Mouse (Mus musculus): Measurements from ENCODE around the gene Dio3. TPM values are rescaled to one million over a fixed set of nuclear protein-coding genes. Genes with fewer than 3 reads are reported as not detected.

The Dio3 gene
- polyA plus RNA-seq, 1 experiment from 2014 or later = 0.41 TPM

DNA sequence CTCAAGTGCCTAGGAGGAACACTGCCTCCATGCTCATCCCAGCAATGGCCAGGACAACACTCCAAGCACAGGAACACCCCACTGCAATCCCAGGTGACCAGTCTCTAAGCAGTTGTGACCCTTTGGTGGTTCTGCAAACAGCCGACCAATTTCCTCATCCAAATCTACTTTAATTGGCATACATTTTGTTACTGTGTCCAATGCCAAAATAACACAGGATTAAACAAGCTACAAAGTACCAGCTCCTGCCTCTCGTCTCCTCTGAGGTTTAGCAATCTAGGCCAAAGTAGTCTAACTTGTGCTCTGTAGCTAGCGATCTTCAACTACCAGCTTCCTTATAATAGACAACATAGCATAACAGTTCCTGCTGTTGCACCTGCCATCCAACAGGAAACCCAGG lies 10.6 kb upstream of the Dio3 start:
- no peaks in the 10 kb centered on the region for H3K36me3 ChIP-seq
- peaks cover 4% of the 10 kb centered on the region; the same call in 1 of the 2 replicates for H3K27me3 ChIP-seq (replicated peaks)
- no peaks in the 10 kb centered on the region for H3K4me1 ChIP-seq
- H3K27ac ChIP-seq = no peak overlapping the region
- no peaks in the 10 kb centered on the region for H3K9me3 ChIP-seq (replicated peaks)
- no peak for ATAC-seq
- 58% methylated on average over 3 of the region's 3 CpGs for whole genome bisulfite sequencing (ENCODE audit: insufficient replicate concordance)
- no peak overlapping the region for H3K4me3 ChIP-seq
- no peak overlapping the region for H3K4me2 ChIP-seq
- no peak overlapping the region for H3K9ac ChIP-seq

GRCm38 (mm10) chr12:110269686-110270085 lies 9.2 kb upstream of the Dio3 start:
- no peaks in the 10 kb centered on the region for H3K9me3 ChIP-seq (replicated peaks)
- ATAC-seq = no peak
- no peaks in the 10 kb centered on the region for H3K36me3 ChIP-seq
- H3K4me3 ChIP-seq = no peak overlapping the region
- H3K9ac ChIP-seq = no peak overlapping the region
- no peaks in the 10 kb centered on the region for H3K4me1 ChIP-seq
- H3K27ac ChIP-seq = no peak overlapping the region
- H3K27me3 ChIP-seq (replicated peaks) = peaks cover 15% of the 10 kb centered on the region
- H3K4me2 ChIP-seq = no peak overlapping the region
- 48% methylated on average over 4 of the region's 4 CpGs for WGBS (ENCODE audit: insufficient replicate concordance)

DNA sequence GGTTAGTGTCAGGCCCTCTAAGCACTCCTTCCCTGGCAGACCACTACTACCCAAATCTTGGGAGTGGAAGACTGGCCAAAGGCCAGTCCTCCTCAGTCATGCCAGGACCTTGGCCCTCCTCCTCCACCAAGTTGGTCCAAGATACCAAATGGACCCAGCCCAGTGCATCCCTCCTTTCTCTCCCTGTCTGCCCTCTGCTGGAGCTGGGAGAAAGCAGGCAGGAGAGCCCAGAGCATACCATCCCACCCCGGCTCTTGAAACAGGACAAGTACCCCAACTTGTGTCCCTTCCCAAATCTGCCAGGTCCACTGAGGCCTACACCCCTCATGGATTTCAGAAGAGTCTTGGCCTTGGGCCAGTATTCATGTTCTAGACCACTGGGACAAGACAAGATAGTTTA lies 2.8 kb upstream of the Dio3 start:
- no peak for ATAC-seq
- 56% methylated on average over 1 of the region's 1 CpGs for WGBS (ENCODE audit: insufficient replicate concordance)

GRCm38 (mm10) chr12:110277259-110277964 lies 1.5 kb upstream of the Dio3 start:
- no peak overlapping the region for H3K9ac ChIP-seq
- 5% methylated on average over 33 of the region's 33 CpGs for WGBS (ENCODE audit: insufficient replicate concordance)
- no peaks in the 10 kb centered on the region for H3K4me1 ChIP-seq
- peaks cover 88% of the 10 kb centered on the region for H3K27me3 ChIP-seq (replicated peaks)
- H3K4me2 ChIP-seq = peak overlapping the region; percentile 49
- no peak for ATAC-seq
- H3K36me3 ChIP-seq = no peaks in the 10 kb centered on the region
- no peaks in the 10 kb centered on the region for H3K9me3 ChIP-seq (replicated peaks)
- H3K27ac ChIP-seq = no peak overlapping the region
- H3K4me3 ChIP-seq = peak overlapping the region; percentile 32

More for the DNA sequence above, 2.8 kb upstream of the Dio3 start:
- Histone ChIP-seq H3K4me3 (no peak overlapping the region), H3K36me3 (no peaks in the 10 kb centered on the region), H3K4me2 (no peak overlapping the region), H3K9ac (no peak overlapping the region), H3K27me3 (replicated peaks) (peaks cover 79% of the 10 kb centered on the region), H3K4me1 (no peaks in the 10 kb centered on the region), H3K9me3 (replicated peaks) (no peaks in the 10 kb centered on the region), H3K27ac (no peak overlapping the region)

GRCm38 (mm10) chr12:110277965-110278307 lies 932 bp upstream of the Dio3 start:
- 2% methylated on average over 29 of the region's 58 CpGs for WGBS (ENCODE audit: insufficient replicate concordance)
- Histone ChIP-seq H3K27ac (no peak overlapping the region), H3K9ac (no peak overlapping the region), H3K4me3 (peak overlapping the region; percentile 41), H3K27me3 (replicated peaks) (peaks cover 94% of the 10 kb centered on the region), H3K36me3 (no peaks in the 10 kb centered on the region), H3K4me2 (peak overlapping the region; percentile 51), H3K9me3 (replicated peaks) (no peaks in the 10 kb centered on the region), H3K4me1 (no peaks in the 10 kb centered on the region)
- no peak for ATAC-seq

- no peaks in the 10 kb centered on the region for H3K36me3 ChIP-seq
Measured at GRCm38 (mm10) chr12:110280373-110280772, 1.5 kb downstream of the Dio3 start.

GRCm38 (mm10) chr12:110283792-110284191 lies 4.9 kb downstream of the Dio3 start:
- H3K9me3 ChIP-seq (replicated peaks) = no peaks in the 10 kb centered on the region
- no peak for ATAC-seq
- no peak overlapping the region for H3K27ac ChIP-seq
- H3K4me3 ChIP-seq = no peak overlapping the region
- H3K4me2 ChIP-seq = no peak overlapping the region
- no peaks in the 10 kb centered on the region for H3K36me3 ChIP-seq
- WGBS (ENCODE audit: insufficient replicate concordance) = 16% methylated on average over 4 of the region's 4 CpGs
- no peak overlapping the region for H3K9ac ChIP-seq
- no peaks in the 10 kb centered on the region for H3K4me1 ChIP-seq
- H3K27me3 ChIP-seq (replicated peaks) = peaks cover 79% of the 10 kb centered on the region

More at GRCm38 (mm10) chr12:110280373-110280772, 1.5 kb downstream of the Dio3 start:
- WGBS (ENCODE audit: insufficient replicate concordance) = 5% methylated on average over 22 of the region's 22 CpGs
- Histone ChIP-seq H3K4me1 (no peaks in the 10 kb centered on the region), H3K9ac (no peak overlapping the region), H3K9me3 (replicated peaks) (no peaks in the 10 kb centered on the region), H3K27ac (no peak overlapping the region), H3K4me3 (no peak overlapping the region), H3K27me3 (replicated peaks) (peaks cover 100% of the 10 kb centered on the region), H3K4me2 (no peak overlapping the region)
- no peak for ATAC-seq

DNA sequence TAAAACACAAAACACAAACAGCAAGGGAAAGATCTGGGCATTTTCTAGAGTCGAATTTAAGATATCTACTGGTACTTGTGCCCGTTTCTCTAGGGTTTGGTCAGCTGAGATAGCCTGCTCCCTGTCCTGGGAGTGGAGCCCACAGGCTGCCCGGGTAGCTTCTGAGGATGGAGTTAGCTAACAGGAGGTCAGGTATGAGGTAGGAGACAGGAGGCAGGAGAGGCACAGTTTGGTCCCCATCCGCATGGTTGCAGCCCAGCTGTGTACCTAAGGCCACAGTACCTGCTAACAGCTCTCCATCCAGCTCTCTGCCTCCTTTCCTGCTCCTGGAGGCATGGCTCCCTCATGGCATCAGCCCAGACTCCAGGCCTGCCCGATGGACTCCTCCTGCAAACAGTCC lies 13.9 kb downstream of the Dio3 start:
- no peaks in the 10 kb centered on the region for H3K9me3 ChIP-seq (replicated peaks)
- no peak overlapping the region for H3K27ac ChIP-seq
- H3K36me3 ChIP-seq = no peaks in the 10 kb centered on the region
- H3K27me3 ChIP-seq (replicated peaks) = no peaks in the 10 kb centered on the region
- H3K9ac ChIP-seq = no peak overlapping the region
- H3K4me2 ChIP-seq = no peak overlapping the region
- WGBS (ENCODE audit: insufficient replicate concordance) = 62% methylated on average over 5 of the region's 5 CpGs
- H3K4me1 ChIP-seq = no peaks in the 10 kb centered on the region
- no peak for ATAC-seq
- no peak overlapping the region for H3K4me3 ChIP-seq

- Histone ChIP-seq H3K4me2 (no peak overlapping the region), H3K27me3 (replicated peaks) (no peaks in the 10 kb centered on the region), H3K4me1 (no peaks in the 10 kb centered on the region), H3K9me3 (replicated peaks) (no peaks in the 10 kb centered on the region), H3K27ac (no peak overlapping the region), H3K9ac (no peak overlapping the region), H3K36me3 (no peaks in the 10 kb centered on the region), H3K4me3 (no peak overlapping the region)
- no peak for ATAC-seq
- 69% methylated on average over 16 of the region's 16 CpGs for WGBS (ENCODE audit: insufficient replicate concordance)
Measured at GRCm38 (mm10) chr12:110294891-110295290, 16.0 kb downstream of the Dio3 start.

- ATAC-seq = no peak
- no peaks in the 10 kb centered on the region for H3K9me3 ChIP-seq (replicated peaks)
- no peak overlapping the region for H3K4me3 ChIP-seq
- no peak overlapping the region for H3K27ac ChIP-seq
- no peak overlapping the region for H3K4me2 ChIP-seq
- H3K9ac ChIP-seq = no peak overlapping the region
- WGBS (ENCODE audit: insufficient replicate concordance) = 48% methylated on average over 11 of the region's 11 CpGs
- no peaks in the 10 kb centered on the region for H3K36me3 ChIP-seq
- no peaks in the 10 kb centered on the region for H3K4me1 ChIP-seq
- H3K27me3 ChIP-seq (replicated peaks) = no peaks in the 10 kb centered on the region
Measured at GRCm38 (mm10) chr12:110298653-110299052, 19.8 kb downstream of the Dio3 start.

DNA sequence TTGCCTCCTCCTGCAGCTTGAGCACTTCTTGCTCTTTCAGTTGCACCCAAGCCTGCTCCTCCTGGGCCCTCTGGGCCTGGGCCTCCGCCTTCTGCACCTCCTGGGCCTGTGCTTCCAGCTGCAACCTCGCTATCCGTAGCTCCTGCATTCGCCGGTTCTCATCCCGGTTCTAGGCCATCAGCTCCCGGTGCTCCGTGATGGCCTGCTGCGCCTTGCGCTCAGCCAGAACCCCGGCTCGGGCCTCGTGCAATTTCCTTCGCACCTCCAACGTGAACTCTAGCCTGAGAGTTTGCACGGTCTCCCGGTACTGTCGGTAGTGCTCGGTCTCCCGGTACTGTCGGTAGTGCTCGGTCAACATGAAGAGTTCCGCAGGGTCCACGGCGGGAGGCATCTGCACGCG lies 40.8 kb downstream of the Dio3 start:
- H3K4me1 ChIP-seq = no peaks in the 10 kb centered on the region
- H3K9ac ChIP-seq = no peak overlapping the region
- H3K9me3 ChIP-seq (replicated peaks) = no peaks in the 10 kb centered on the region
- ATAC-seq = no peak
- H3K4me3 ChIP-seq = no peak overlapping the region
- H3K27ac ChIP-seq = no peak overlapping the region
- H3K4me2 ChIP-seq = no peak overlapping the region
- no peaks in the 10 kb centered on the region for H3K36me3 ChIP-seq
- no peaks in the 10 kb centered on the region for H3K27me3 ChIP-seq (replicated peaks)
- WGBS (ENCODE audit: insufficient replicate concordance) = 75% methylated on average over 27 of the region's 27 CpGs

All from liver, embryonic 12.5 days (tissue).